Mouse (Mus musculus) intestine, embryonic 14.5 days (tissue): ENCODE measurements around the gene Mucl3. TPM values are rescaled to one million over a fixed set of nuclear protein-coding genes. Genes with fewer than 3 reads are reported as not detected.

Experiments used
- ATAC-seq: fragments of 200-750 bp; cut with Nextera tagmentation; replicated peaks from 2 replicates; pipeline ENCODE4 v1.8.0; 2017; ENCODE audit warnings: low read depth, moderate number of reproducible peaks, moderate TSS enrichment, moderate library complexity; ENCODE audit not compliant: low FRiP score, low TSS enrichment
- DNase-seq: peaks from one replicate; pipeline ENCODE4 v3.0.0-alpha.2; 2018; ENCODE audit warnings: low spot score
- H3K27ac ChIP-seq: fragments of 300-500 bp; sonication (generic); 2 replicates; pipeline ENCODE4 v1.5.1; 2014; ENCODE audit warnings: low read depth, mild to moderate bottlenecking, control low read depth
- H3K27me3 ChIP-seq: fragments of 300-500 bp; sonication (generic); replicated peaks from 2 replicates; pipeline ENCODE4 v1.6.1; 2014; ENCODE audit warnings: low read length, control low read depth; ENCODE audit not compliant: control insufficient read depth, insufficient read depth
- H3K36me3 ChIP-seq: fragments of 300-500 bp; sonication (generic); 2 replicates; pipeline ENCODE4 v1.6.1; 2014; ENCODE audit warnings: low read length, control low read depth; ENCODE audit not compliant: control insufficient read depth, insufficient read depth
- H3K4me1 ChIP-seq: fragments of 300-500 bp; sonication (generic); replicated peaks from 2 replicates; pipeline ENCODE4 v1.6.1; 2014; ENCODE audit warnings: low read length, control low read depth, mixed read lengths; ENCODE audit not compliant: control insufficient read depth, insufficient read depth
- H3K4me2 ChIP-seq: fragments of 300-500 bp; sonication (generic); 2 replicates; pipeline ENCODE4 v1.6.1; 2014; ENCODE audit warnings: low read length
- H3K4me3 ChIP-seq: fragments of 300-500 bp; sonication (generic); 2 replicates; pipeline ENCODE4 v1.5.1; 2014; ENCODE audit warnings: low read depth, low read length, control low read depth, mixed read lengths
- H3K9ac ChIP-seq: fragments of 300-500 bp; sonication (generic); 2 replicates; pipeline ENCODE4 v1.6.1; 2014; ENCODE audit warnings: mild to moderate bottlenecking, low read length
- H3K9me3 ChIP-seq: fragments of 300-500 bp; sonication (generic); 2 replicates; pipeline ENCODE4 v1.6.1; 2016; ENCODE audit warnings: low read length, control low read depth; ENCODE audit not compliant: control insufficient read depth
- WGBS: fragments of 180-500 bp; shearing (Covaris S2); extraction: QIAGEN DNeasy Blood & Tissue Kit; methylation state at CpG from one replicate; pipeline ENCODE4 v1.1.7; 2014; 5-methylcytosine and 5-hydroxymethylcytosine counted together
- polyA plus RNA-seq: library from polyadenylated mRNA; unstranded; fragments of >200 nt; fragmentation: Nextera tagmentation; extraction: Ambion mirVana; gene quantifications from 2 replicates; pipeline ENCODE4 v1.2.1, GENCODE M21; 2014

Mucl3 gene
- polyA plus RNA-seq, result 0.39 and 0.77 TPM in 2 replicates

DNA sequence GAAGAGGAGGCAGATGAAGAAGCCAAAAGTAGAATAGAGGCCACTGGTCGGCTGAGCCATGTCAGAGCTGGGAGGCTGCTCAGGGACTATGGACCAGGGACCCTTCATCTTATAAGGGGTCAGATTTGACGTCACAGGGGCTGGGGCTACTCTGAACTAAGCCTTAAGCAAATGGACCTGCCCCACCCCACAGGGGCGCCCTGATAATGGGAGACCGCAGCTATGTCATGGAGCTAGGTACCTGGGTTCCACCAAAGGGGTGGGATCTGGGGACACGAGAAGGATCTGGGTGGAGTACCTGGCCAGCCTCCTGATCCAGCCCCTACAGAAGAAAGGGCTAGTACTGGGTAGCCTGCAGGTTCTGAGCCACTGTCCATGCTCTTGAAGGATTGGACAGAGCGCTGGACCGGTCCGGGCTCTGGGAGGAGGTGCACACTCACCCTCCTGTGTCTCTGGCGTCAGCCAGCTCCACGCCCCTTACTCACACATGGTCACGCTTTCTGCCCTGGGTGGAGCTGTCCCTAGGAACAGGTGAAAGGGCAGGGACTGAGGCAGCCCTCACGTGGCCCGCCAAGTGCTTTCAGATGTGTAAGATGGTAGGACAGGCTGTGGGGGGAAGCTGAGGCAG lies at the start of gene Mucl3:
TSS of gene Mucl3 (minus strand) at position 87 of the 628 bp plus-strand sequence.
- Histone ChIP-seq H3K4me3 (no peak within 1 kb of the TSS), H3K36me3 (no peaks in the 10 kb centered on the region), H3K27ac (no peak within 1 kb of the TSS), H3K9ac (no peak within 1 kb of the TSS), H3K4me2 (no peak within 1 kb of the TSS), H3K9me3 (no peaks in the 10 kb centered on the region), H3K4me1 (no peaks in the 10 kb centered on the region), H3K27me3 (no peaks in the 10 kb centered on the region)
- ATAC-seq (no peak), DNase-seq (no peak)
- 66% methylated on average over 13 of the region's 13 CpGs for WGBS

- no peak for ATAC-seq
- H3K36me3 ChIP-seq, result peaks cover 72% of the 10 kb centered on the region
- 82% methylated on average over 4 of the region's 4 CpGs for WGBS
Measured at GRCm38 (mm10) chr17:35692368-35692767, 48.9 kb upstream of the Mucl3 start.

DNA sequence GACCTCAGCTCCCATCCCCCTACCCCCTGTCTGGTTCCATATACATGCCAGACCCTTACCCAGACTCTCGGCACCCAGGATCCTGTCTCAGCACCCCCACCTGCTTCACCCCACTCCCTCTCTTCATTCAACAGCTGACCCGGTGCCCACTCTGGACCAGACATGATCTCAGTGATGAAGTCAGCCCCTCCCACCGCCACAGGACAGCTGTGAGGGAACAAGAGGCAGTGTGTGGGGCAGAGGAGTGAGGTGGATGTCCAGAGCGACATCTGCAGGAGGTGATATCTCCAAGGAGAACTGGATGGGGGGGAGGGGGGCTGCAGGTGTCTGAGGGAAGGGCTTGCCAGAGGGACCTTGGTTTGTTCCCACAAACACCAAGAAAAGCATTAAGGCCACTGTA lies 48.3 kb upstream of the Mucl3 start:
- Histone ChIP-seq H3K27me3 (no peaks in the 10 kb centered on the region), H3K4me3 (no peak overlapping the region), H3K4me2 (no peak overlapping the region), H3K36me3 (peaks cover 77% of the 10 kb centered on the region), H3K9me3 (peaks cover 4% of the 10 kb centered on the region; the same call in 1 of the 2 replicates), H3K4me1 (peaks cover 2% of the 10 kb centered on the region; the same call in 1 of the 2 replicates), H3K9ac (no peak overlapping the region), H3K27ac (no peak overlapping the region)
- DNase-seq (no peak), ATAC-seq (no peak)
- WGBS, result 85% methylated on average over 4 of the region's 4 CpGs

More at GRCm38 (mm10) chr17:35692368-35692767, 48.9 kb upstream of the Mucl3 start:
- Histone ChIP-seq H3K9me3 (peaks cover 4% of the 10 kb centered on the region; the same call in 1 of the 2 replicates), H3K27ac (no peak overlapping the region), H3K4me2 (no peak overlapping the region), H3K9ac (no peak overlapping the region), H3K27me3 (no peaks in the 10 kb centered on the region), H3K4me1 (peaks cover 8% of the 10 kb centered on the region), H3K4me3 (no peak overlapping the region)
- no peak for DNase-seq

DNA sequence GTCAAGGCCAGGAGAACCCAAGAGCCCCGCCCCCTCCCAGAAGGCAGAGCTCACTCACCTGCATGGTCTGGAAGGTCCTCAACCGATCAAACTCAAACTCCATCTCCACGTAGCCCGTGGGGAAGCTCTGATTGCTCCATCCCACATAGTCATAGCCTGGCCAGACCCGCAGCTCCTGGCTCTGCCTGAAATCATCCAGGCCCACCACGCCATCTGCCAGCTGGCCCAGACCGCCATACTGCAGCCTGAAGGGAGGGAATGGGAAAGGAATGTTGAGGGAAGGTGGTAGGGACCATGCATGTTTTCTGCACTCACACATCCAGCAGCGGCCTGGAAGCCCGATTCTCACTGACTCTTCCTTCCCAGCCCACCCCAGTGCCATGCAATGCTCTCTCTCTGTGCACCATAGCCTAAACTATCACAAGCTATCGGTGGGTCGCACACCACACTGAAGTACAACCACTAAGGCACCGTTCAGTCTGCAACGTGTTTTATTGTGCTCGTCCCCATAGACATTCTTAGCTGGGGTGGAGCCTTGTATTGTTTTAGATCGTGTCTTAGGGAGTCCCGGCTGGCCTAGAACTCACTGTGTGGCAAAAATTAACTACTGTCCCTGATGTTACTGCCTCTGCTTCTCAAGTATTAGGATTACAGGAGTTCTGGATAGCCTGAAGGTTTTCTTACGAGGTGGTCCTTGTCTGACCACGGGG lies 46.6 kb upstream of the Mucl3 start:
- DNase-seq (no peak), ATAC-seq (no peak)
- no peak overlapping the region for H3K4me3 ChIP-seq
- no peaks in the 10 kb centered on the region for H3K9me3 ChIP-seq
- H3K4me1 ChIP-seq, result no peaks in the 10 kb centered on the region
- H3K9ac ChIP-seq, result no peak overlapping the region
- no peak overlapping the region for H3K4me2 ChIP-seq
- no peak overlapping the region for H3K27ac ChIP-seq
- peaks cover 90% of the 10 kb centered on the region for H3K36me3 ChIP-seq
- H3K27me3 ChIP-seq, result no peaks in the 10 kb centered on the region
- WGBS, result 90% methylated on average over 18 of the region's 18 CpGs

DNA sequence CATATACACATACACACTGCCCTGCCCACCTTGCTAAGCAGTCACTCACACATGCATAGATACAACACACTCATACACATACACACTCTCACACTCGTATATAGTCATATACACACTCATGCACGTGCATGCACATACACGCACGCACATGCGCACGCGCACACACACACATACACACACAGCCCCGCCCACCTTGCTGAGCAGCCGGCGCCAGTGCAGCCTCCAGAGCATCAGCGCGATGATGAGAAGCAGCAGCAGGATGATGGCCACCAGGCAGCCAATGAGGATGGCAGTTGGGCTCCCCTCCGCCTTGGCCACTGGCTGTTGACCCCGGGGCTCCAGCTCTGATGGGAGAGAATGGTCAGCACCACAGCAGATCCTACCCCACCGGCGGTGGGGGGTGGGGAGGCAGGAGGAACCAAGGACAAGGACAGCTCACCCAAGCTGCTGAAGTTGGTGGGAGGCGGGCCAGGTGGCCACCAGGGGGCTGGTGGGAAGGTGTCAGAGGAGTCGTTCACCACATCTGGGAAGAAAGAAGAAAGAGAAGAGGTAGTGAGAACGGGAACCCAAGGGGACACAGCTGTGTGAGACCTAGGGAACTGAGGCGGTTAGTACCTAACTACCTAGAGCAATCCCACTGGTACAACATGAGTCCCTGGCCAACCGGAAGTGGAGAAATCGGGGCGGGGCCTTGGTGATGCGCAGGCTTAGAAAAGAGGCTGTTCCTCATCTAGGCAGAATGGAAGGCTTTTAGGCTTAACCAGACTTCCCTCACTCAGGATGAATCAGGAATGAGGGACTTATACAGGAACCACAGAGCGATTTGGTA lies 45.1 kb upstream of the Mucl3 start:
- DNase-seq (no peak), ATAC-seq (no peak)
- no peak overlapping the region for H3K27ac ChIP-seq
- no peak overlapping the region for H3K9ac ChIP-seq
- WGBS, result 79% methylated on average over 25 of the region's 25 CpGs
- peaks cover 100% of the 10 kb centered on the region for H3K36me3 ChIP-seq
- no peak overlapping the region for H3K4me2 ChIP-seq
- H3K4me3 ChIP-seq, result no peak overlapping the region
- no peaks in the 10 kb centered on the region for H3K9me3 ChIP-seq
- H3K4me1 ChIP-seq, result no peaks in the 10 kb centered on the region
- H3K27me3 ChIP-seq, result no peaks in the 10 kb centered on the region

- Histone ChIP-seq H3K4me1 (no peaks in the 10 kb centered on the region), H3K27me3 (no peaks in the 10 kb centered on the region), H3K27ac (no peak overlapping the region), H3K9me3 (no peaks in the 10 kb centered on the region), H3K36me3 (peaks cover 95% of the 10 kb centered on the region), H3K9ac (no peak overlapping the region), H3K4me2 (no peak overlapping the region), H3K4me3 (no peak overlapping the region)
- DNase-seq (no peak), ATAC-seq (no peak)
- WGBS, result 77% methylated on average over 9 of the region's 9 CpGs
Measured at GRCm38 (mm10) chr17:35685061-35685460, 41.6 kb upstream of the Mucl3 start.

- H3K4me1 ChIP-seq, result no peaks in the 10 kb centered on the region
- no peak overlapping the region for H3K27ac ChIP-seq
- H3K4me3 ChIP-seq, result no peak overlapping the region
- no peaks in the 10 kb centered on the region for H3K27me3 ChIP-seq
- H3K4me2 ChIP-seq, result no peak overlapping the region
- DNase-seq (no peak), ATAC-seq (no peak)
- no peaks in the 10 kb centered on the region for H3K9me3 ChIP-seq
- no peak overlapping the region for H3K9ac ChIP-seq
- 88% methylated on average over 13 of the region's 13 CpGs for WGBS
- H3K36me3 ChIP-seq, result peaks cover 64% of the 10 kb centered on the region
Measured at GRCm38 (mm10) chr17:35681986-35682385, 38.5 kb upstream of the Mucl3 start.

- no peaks in the 10 kb centered on the region for H3K9me3 ChIP-seq
- DNase-seq (no peak), ATAC-seq (no peak)
- no peak overlapping the region for H3K9ac ChIP-seq
- H3K27ac ChIP-seq, result no peak overlapping the region
- H3K4me1 ChIP-seq, result no peaks in the 10 kb centered on the region
- WGBS, result 35% methylated on average over 6 of the region's 6 CpGs
- peaks cover 50% of the 10 kb centered on the region for H3K36me3 ChIP-seq
- no peaks in the 10 kb centered on the region for H3K27me3 ChIP-seq
- no peak overlapping the region for H3K4me3 ChIP-seq
- no peak overlapping the region for H3K4me2 ChIP-seq
Measured at GRCm38 (mm10) chr17:35680591-35680990, 37.1 kb upstream of the Mucl3 start.
